Comparison of ENCODE assay signal across 8 mouse cellular contexts in the genomic region with DNA sequence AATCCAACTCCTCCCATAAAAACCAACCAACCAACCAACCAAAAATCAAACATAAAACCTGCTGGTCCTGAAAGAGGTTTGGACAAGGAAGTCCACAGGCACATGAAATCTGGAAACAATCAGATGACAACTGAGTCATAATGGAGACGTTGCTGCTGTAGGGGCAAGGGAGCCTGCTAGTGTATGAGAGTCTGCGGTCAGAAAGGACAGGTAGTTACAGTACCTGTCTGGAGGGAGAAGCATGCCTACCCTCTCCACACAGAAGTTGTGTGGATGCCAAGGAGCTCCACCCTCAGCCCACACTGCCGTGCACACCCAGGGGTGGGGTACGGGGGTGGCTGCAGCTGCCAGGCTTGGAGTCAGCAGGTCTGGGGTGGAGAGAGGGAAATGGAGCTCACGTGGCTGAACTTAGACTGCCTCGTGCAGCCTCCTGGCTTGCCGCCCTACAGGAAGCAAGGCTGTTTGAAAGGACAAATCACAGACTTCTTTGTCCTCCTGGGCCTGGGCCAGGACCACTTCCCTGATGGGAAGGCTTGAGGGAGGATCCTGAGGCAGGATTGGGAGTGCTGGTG. TPM values are rescaled to one million over a fixed set of nuclear protein-coding genes. Genes with fewer than 3 reads are reported as not detected.
DNase-seq lines count a peak whose midpoint lies in the region; ATAC-seq and TF ChIP-seq lines count a peak whose summit lies in the region.

No protein-coding gene starts in this region.

- DNase-seq in adrenal gland, adult 18-20 months (ENCODE audit: low spot score in 2 of 2) = peak; percentile 83 to 84
- peak; percentile 96 to 97 for DNase-seq in heart, postnatal 36 days
- DNase-seq in layer of hippocampus, adult 9-11 months = peak; percentile 92
- peak; percentile 88 for DNase-seq in lung, embryonic 14.5 days
- peak; percentile 99 for DNase-seq in skeletal muscle tissue, adult 2 months (ENCODE audit: low read depth, low spot score)
- DNase-seq in embryo, embryonic 10.5 days (ENCODE audit: low spot score) = no peak

- H3K9me3 ChIP-seq in lung, embryonic 14.5 days (ENCODE audit: low read depth, low read length) = no peaks in the 10 kb centered on the region

- no peak overlapping the region; the same call in 1 of the 2 replicates for H3K9ac ChIP-seq in lung, embryonic 14.5 days

- peak; percentile 39 for ATAC-seq in CD4-positive, CD25-positive, alpha-beta regulatory T cell, adult 4 months
- peak; percentile 74 for ATAC-seq in frontal cortex, adult (ENCODE audit: low TSS enrichment)
- ATAC-seq in lung, embryonic 14.5 days (ENCODE audit: insufficient read depth) = peak; percentile 83

- H3K36me3 ChIP-seq in lung, embryonic 14.5 days (ENCODE audit: insufficient read depth) = peaks cover under 1% of the 10 kb centered on the region; the same call in 1 of the 2 replicates

- peak overlapping the region; percentile 75 for H3K27ac ChIP-seq in lung, embryonic 14.5 days (ENCODE audit: low read depth)

- no peak overlapping the region for H3K4me3 ChIP-seq in lung, embryonic 14.5 days (ENCODE audit: low read depth, low read length)

- H3K27me3 ChIP-seq in lung, embryonic 14.5 days (ENCODE audit: insufficient read depth, low read length) = no peaks in the 10 kb centered on the region

- H3K4me2 ChIP-seq in lung, embryonic 14.5 days = 0 out of 2 replicates have a peak overlapping the region, but pooled peaks have one; percentile 18

- WGBS in lung, embryonic 14.5 days = 22% methylated on average over 7 of the region's 7 CpGs

- no peak for TF ChIP-seq CTCF in lung, embryonic 14.5 days (IDR thresholded peaks at IDR 0.05; ENCODE audit: low read depth)

- intact Hi-C loops in heart, postnatal 36 days (cut with DNase I) = no loop called here

- peaks cover 11% of the 10 kb centered on the region for H3K4me1 ChIP-seq in lung, embryonic 14.5 days (ENCODE audit: insufficient read depth)

RNA-seq across cellular contexts. Expression of gene Ap5s1, which starts 2.4 kb away (rescaled TPM):
- polyA plus RNA-seq in CD4-positive, CD25-positive, alpha-beta regulatory T cell, adult 4 months (2017; shearing (Covaris generic)) = 10 to 100 TPM; 23.8 to 28.5 TPM
- total RNA-seq in adrenal gland, adult 18-20 months (2021) = 10 to 100 TPM; 14.9 to 16.3 TPM
- total RNA-seq in heart, postnatal 36 days (2021) = 10 to 100 TPM; 31.5 to 36.5 TPM
- polyA plus RNA-seq in lung, embryonic 14.5 days (2014; fragmentation: Nextera tagmentation; extraction: Ambion mirVana) = 24.5 and 25.5 TPM in 2 replicates

RNA-seq across cellular contexts. Expression of gene Spef1, which starts 17.4 kb away (rescaled TPM):
- under 1 TPM; 0.34 to 0.79 TPM for polyA plus RNA-seq in CD4-positive, CD25-positive, alpha-beta regulatory T cell, adult 4 months (2017; shearing (Covaris generic))
- total RNA-seq in adrenal gland, adult 18-20 months (2021) = 1 to 10 TPM; 4.5 to 5.6 TPM
- total RNA-seq in heart, postnatal 36 days (2021) = 1 to 10 TPM; 5.7 to 6.2 TPM
- polyA plus RNA-seq in lung, embryonic 14.5 days (2014; fragmentation: Nextera tagmentation; extraction: Ambion mirVana) = 4.4 and 5.7 TPM in 2 replicates

RNA-seq across cellular contexts. Expression of gene Cdc25b, which starts 17.7 kb away (rescaled TPM):
- polyA plus RNA-seq in CD4-positive, CD25-positive, alpha-beta regulatory T cell, adult 4 months (2017; shearing (Covaris generic)) = 10 to 100 TPM; 49.8 to 63.9 TPM
- 1 to 10 TPM; 4.2 to 5.2 TPM for total RNA-seq in adrenal gland, adult 18-20 months (2021)
- total RNA-seq in heart, postnatal 36 days (2021) = 1 to 10 TPM; 6.1 to 7.0 TPM
- polyA plus RNA-seq in lung, embryonic 14.5 days (2014; fragmentation: Nextera tagmentation; extraction: Ambion mirVana) = 54.6 and 59.6 TPM in 2 replicates

RNA-seq across cellular contexts. Expression of gene Cenpb, which starts 24.6 kb away (rescaled TPM):
- 1 to 10 TPM; 2.1 to 2.5 TPM for polyA plus RNA-seq in CD4-positive, CD25-positive, alpha-beta regulatory T cell, adult 4 months (2017; shearing (Covaris generic))
- total RNA-seq in adrenal gland, adult 18-20 months (2021) = 10 to 100 TPM; 51.3 to 63.4 TPM
- 10 to 100 TPM; 85.1 to 86.2 TPM for total RNA-seq in heart, postnatal 36 days (2021)
- 9.3 and 9.7 TPM in 2 replicates for polyA plus RNA-seq in lung, embryonic 14.5 days (2014; fragmentation: Nextera tagmentation; extraction: Ambion mirVana)

RNA-seq across cellular contexts. Expression of gene Mavs, which starts 29.4 kb away (rescaled TPM):
- 10 to 100 TPM; 22.5 to 34.2 TPM for polyA plus RNA-seq in CD4-positive, CD25-positive, alpha-beta regulatory T cell, adult 4 months (2017; shearing (Covaris generic))
- 10 to 100 TPM; 42.6 to 56.7 TPM for total RNA-seq in adrenal gland, adult 18-20 months (2021)
- total RNA-seq in heart, postnatal 36 days (2021) = 10 to 100 TPM; 63.9 to 69.7 TPM
- polyA plus RNA-seq in lung, embryonic 14.5 days (2014; fragmentation: Nextera tagmentation; extraction: Ambion mirVana) = 16.1 and 16.5 TPM in 2 replicates
